Comparison of ENCODE assay signal across 24 mouse cellular contexts in the genomic region with DNA sequence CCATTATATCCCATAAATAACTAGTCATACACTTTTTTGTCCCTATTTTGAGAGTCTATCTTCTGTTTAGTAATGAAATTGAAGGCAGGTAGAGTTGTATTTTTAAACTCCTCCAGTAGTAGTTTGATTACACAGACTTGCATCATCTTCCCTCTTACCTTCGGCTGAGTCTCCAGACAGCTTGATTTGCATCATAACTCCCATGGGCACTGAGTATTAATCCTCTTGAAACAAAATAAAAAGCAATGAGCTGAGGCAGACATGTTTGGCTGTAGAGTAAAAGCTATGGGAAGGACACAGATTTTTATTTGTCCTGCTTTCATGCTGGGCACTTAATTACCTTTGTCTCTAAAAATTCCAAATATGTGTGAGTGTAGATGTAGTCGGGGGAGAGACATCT.
"Had no signal": no experiment of that assay in that cellular context is flagged by ENCODE, and none has a peak within 500 bp of the region (broad histone marks: within the 10 kb centered on the region; RNA-seq: fewer than 3 reads in every experiment).

No protein-coding gene starts in this region.

- DNase-seq: kidney, adult 8-10 months; kidney, postnatal 10 days; kidney, postnatal 36 days; layer of hippocampus, adult 9-11 months; liver; lung, adult 18-20 months; lung, postnatal 10 days; lung, postnatal 36 days; right cerebral cortex, adult 18-20 months; right cerebral cortex, postnatal 14 days; spleen, adult 18-20 months; thymus, adult 18-20 months; thymus, postnatal 36 days had no signal

- H3K4me3 ChIP-seq: kidney, embryonic 15.5 days; limb, embryonic 10.5 days; limb, embryonic 13.5 days; liver, embryonic 12.5 days; liver, embryonic 15.5 days; lung, embryonic 15.5 days; megakaryocyte, embryonic 14.5 days; midbrain, embryonic 10.5 days; midbrain, embryonic 13.5 days; stomach, embryonic 15.5 days had no signal

- H3K9me3 ChIP-seq: kidney, embryonic 15.5 days; limb, embryonic 10.5 days; limb, embryonic 13.5 days; liver, embryonic 12.5 days; liver, embryonic 15.5 days; lung, embryonic 15.5 days; megakaryocyte, embryonic 14.5 days; midbrain, embryonic 10.5 days; midbrain, embryonic 13.5 days; stomach, embryonic 15.5 days had no signal

- H3K4me2 ChIP-seq: kidney, embryonic 15.5 days; limb, embryonic 13.5 days; liver, embryonic 12.5 days; liver, embryonic 15.5 days; lung, embryonic 15.5 days; midbrain, embryonic 13.5 days; stomach, embryonic 15.5 days had no signal

- H3K36me3 ChIP-seq: kidney, embryonic 15.5 days; limb, embryonic 10.5 days; limb, embryonic 13.5 days; liver, embryonic 12.5 days; liver, embryonic 15.5 days; lung, embryonic 15.5 days; midbrain, embryonic 10.5 days; midbrain, embryonic 13.5 days; stomach, embryonic 15.5 days had no signal

- ATAC-seq: liver, embryonic 12.5 days; midbrain, embryonic 13.5 days; midbrain, embryonic 16.5 days had no signal

- H3K27ac ChIP-seq: kidney, embryonic 15.5 days; limb, embryonic 10.5 days; limb, embryonic 13.5 days; liver, embryonic 12.5 days; liver, embryonic 15.5 days; lung, embryonic 15.5 days; midbrain, embryonic 10.5 days; midbrain, embryonic 13.5 days; stomach, embryonic 15.5 days had no signal

- H3K27me3 ChIP-seq: kidney, embryonic 15.5 days; limb, embryonic 13.5 days; liver, embryonic 12.5 days; liver, embryonic 15.5 days; lung, embryonic 15.5 days; megakaryocyte, embryonic 14.5 days; midbrain, embryonic 13.5 days; stomach, embryonic 15.5 days had no signal

- H3K9ac ChIP-seq: kidney, embryonic 15.5 days; limb, embryonic 13.5 days; liver, embryonic 12.5 days; liver, embryonic 15.5 days; lung, embryonic 15.5 days; midbrain, embryonic 13.5 days; stomach, embryonic 15.5 days had no signal

- H3K4me1 ChIP-seq: kidney, embryonic 15.5 days; limb, embryonic 10.5 days; limb, embryonic 13.5 days; liver, embryonic 12.5 days; liver, embryonic 15.5 days; lung, embryonic 15.5 days; megakaryocyte, embryonic 14.5 days; midbrain, embryonic 10.5 days; midbrain, embryonic 13.5 days; stomach, embryonic 15.5 days had no signal
